Mouse (Mus musculus): ENCODE measurements at regions not wholly inside any gene's neighbourhood (a gene's known extent, or its start where the extent isn't known, plus 50 kb on each side); places are given as distances from the start of the nearest gene placed in this dataset.
A peak's percentile ranks its signal among the peaks of the same experiment; 100 is the strongest.

DNA sequence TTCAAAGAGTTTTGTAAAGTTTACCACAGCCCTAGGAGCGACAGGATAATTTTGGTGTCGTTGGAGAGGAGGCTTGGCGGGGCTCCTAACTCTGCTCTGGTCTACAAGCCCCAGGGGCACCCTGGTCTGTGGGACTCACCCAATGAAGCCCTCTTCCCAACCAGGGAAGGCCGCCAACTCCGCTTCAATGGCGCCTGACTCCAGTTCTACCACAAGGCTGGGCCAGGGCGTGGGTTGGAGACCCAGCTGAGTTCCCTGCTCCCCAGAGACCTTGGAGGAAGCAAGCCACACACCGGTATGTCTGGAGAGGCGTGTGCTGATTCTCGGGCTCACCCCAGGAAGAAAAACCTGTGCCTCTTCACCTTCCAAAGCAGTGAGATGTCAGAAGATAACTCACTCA lies 128.9 kb downstream of the Gadd45g start:
- peak; percentile 48 for DNase-seq

GRCm38 (mm10) chr13:51975801-51976601 lies 129.5 kb downstream of the Gadd45g start:
- DNase-seq, result peak; percentile 65

DNA sequence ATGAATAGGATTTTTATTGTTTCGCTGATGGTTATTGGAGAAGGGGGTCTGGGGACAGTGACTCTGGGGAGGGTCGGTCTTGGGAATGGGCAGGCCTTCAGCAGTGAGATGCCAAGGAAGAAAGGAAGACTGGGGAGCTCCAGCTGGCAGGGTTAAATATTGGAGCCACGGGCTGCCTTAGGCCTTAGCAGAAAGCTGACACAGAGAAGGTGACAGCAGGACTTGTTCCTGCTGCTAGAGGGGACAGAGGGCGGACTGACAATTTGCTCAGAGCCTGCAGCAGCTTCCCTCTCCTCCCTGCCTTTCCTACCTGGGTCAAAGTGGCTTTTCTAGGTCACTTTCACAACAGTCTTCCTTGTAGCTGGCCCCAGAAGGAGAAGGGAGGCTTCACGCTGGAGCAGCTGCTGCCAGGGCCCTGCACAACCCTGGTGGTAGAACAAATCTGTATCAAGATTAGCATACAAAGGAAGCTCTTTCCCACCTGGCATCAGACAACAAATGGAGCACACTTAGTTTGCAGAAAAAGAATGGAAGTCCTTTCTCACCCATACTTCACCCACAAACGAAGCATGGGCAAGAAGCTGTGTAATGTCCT lies 130.2 kb downstream of the Gadd45g start:
- DNase-seq, result no peak

DNA sequence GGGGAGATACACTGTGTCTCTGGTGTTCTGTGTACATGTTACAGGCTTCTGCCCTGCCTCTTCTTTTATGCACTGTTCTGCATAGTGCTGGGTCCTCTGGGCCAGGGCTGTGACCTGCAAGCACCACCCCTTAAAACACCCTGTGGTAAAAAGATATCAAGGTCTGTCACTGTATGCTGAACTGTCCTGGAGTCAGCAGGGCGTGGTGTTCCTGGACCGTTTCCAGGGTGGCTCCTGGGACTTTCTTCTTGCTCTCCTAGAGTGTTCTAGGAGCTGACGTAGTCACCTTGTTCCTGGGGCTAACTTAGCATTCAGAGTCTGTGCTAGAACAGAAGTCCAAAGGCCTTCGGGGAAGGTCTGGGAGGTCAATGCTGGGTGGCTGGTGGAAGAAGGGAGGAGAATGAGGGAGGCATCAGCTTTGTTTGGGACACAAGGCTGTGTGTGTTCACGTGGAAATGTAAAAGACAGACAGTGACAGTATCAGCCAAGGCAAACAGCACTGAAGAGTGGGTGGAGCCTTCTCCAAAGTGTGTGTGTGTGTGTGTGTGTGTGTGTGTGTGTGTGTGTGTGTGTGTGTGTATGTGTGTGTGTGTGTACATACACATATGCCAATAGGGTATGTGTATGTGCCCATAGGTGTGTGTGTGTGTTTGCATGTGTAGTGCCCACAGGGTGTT lies 133.0 kb downstream of the Gadd45g start:
- DNase-seq, result no peak

GRCm38 (mm10) chr13:51980344-51980743 lies 133.9 kb downstream of the Gadd45g start:
- no peak for DNase-seq

GRCm38 (mm10) chr13:51983002-51983401 lies 136.5 kb downstream of the Gadd45g start:
- DNase-seq, result no peak

- DNase-seq, result no peak
Observed at GRCm38 (mm10) chr13:51983575-51983974, 137.1 kb downstream of the Gadd45g start.

DNA sequence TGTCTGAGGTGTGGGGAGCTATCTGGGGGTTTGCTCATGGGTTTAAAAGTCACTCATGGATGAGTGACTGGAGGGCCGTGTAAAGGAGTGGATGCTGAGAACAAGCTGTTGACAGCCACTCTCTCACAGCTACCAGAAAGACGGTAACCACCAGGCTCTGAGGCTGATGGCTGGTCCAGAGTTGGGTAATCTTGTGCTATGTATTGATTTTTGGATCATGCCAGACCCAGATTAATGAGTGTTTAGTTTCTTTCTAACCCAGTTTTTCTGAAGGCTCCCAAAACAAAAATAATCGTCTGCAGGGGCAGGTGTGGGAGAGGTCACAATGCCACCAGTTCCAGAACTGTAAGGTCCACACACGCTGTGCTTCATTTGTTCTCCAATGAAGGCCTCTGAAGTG lies 144.9 kb downstream of the Gadd45g start:
- DNase-seq, result no peak

DNA sequence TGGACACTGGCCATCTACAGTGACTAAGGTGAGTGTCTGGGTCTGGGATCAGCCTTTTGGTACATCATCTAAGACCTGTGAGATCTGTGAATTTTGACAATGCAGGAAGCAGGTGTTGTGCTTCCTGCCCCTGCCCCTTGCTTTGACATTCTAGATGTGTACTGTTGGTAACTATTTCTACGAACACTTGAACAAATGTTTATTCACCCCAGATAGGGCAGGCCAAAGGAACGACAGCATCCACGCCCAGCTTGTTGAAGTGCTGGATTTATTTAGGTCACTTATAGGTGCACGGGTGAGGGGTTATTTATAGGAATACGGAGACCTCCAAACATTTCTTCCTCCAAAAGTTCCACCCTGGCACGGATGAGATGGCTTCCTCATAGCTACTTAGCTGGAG lies 146.4 kb downstream of the Gadd45g start:
- DNase-seq, result no peak

DNA sequence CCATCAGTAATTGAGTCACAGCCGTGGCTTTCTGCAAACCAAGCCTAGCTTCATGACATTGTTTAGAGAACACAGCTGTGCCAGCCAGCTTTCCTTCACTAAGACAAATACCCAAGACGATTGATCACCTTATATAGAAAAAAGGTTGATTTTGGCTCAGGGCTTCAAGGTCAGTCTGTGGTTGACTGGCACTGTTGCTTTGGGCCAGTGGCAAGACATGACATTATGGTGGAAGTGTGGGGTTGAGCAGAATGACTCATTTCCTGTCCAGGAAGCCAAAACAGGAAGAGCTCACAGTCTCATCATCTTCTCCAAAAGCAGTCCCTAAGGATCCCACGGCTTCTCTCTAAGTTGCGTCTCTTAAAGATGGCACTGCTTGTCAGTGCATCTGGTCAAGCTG lies 149.7 kb downstream of the Gadd45g start:
- DNase-seq, result no peak

- DNase-seq, result no peak
Observed at GRCm38 (mm10) chr13:51998542-51998941, 152.1 kb downstream of the Gadd45g start.

GRCm38 (mm10) chr13:52001811-52002210 lies 155.3 kb downstream of the Gadd45g start:
- DNase-seq, result no peak

GRCm38 (mm10) chr13:52003946-52004539 lies 157.6 kb downstream of the Gadd45g start:
- no peak for DNase-seq

GRCm38 (mm10) chr13:52007585-52008395 lies 161.3 kb downstream of the Gadd45g start:
- no peak for DNase-seq

GRCm38 (mm10) chr13:52009231-52009630 lies 162.8 kb downstream of the Gadd45g start:
- no peak for DNase-seq

GRCm38 (mm10) chr13:52009766-52010165 lies 163.3 kb downstream of the Gadd45g start:
- no peak for DNase-seq

- DNase-seq, result no peak
Observed at GRCm38 (mm10) chr13:52011001-52011400, 164.5 kb downstream of the Gadd45g start.

GRCm38 (mm10) chr13:52013182-52013581 lies 166.7 kb downstream of the Gadd45g start:
- DNase-seq, result no peak

- no peak for DNase-seq
Observed at GRCm38 (mm10) chr13:52013757-52014156, 167.3 kb downstream of the Gadd45g start.

DNA sequence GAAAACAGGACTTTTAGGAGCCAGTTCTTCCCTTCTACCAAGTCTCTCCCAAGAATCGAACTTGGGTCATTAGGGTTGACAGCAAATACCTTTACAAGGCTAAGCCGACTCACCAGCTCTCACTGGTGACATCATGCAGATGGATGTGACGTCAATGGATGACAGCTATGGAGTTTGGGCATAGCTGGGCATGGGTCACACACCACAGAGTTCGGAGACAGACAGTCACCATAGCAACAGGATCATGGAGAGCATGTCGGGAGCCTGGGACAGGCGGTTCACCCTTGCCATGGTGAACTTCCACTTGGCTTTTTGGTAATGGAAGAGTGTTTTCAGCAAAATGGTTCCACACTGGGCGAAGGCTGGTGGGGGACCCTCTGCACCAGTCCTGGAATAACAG lies 168.1 kb downstream of the Gadd45g start:
- no peak for DNase-seq

- no peak for DNase-seq
Observed at GRCm38 (mm10) chr13:52015066-52015465, 168.6 kb downstream of the Gadd45g start.

DNA sequence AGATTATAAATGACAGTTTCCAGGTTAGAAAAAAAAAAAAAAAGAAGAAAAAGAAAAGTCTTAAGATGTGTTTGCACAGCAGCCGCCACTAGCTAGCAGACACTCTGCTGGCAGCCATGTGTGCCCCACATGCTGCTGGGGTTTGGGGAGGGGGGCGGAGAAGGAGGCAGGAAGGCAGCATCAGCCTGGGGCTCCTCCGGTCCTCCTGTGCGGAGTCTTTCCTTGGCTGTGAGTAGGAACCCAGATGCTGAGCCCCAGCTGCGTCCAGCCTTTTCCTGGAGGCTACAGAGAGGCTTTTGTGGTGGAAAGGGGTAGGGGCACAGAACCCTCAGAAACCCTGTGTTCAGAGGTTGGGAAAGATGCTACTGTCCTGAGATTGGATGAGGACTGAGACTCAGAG lies 169.0 kb downstream of the Gadd45g start:
- no peak for DNase-seq
